Mouse (Mus musculus): ENCODE data around the gene Ajap1. TPM values are rescaled to one million over a fixed set of nuclear protein-coding genes. Genes with fewer than 3 reads are reported as not detected.

Ajap1 gene
- total and polyA plus RNA-seq, 3 experiments, result not detected

DNA sequence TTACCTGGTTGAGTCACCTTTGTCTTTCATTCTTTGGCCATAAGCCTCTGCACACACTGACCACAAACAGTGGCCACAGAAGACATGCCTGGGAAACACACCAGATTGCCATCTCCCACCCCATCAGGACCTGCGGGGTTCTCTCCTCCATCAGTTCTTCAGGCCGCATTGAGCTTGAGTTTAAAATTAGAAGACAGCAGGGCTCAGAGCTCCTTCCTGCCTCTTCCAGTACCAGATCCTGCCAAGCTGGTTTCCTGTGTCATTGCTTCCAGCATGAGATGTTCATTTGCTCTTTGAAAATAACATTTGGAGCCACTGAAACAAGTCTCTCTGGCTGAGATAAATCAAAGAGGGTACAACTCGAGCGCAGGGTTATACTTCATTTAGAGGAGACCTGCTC, 126.4 kb downstream of the Ajap1 start:
- DNase-seq (ENCODE audit: extremely low read depth), result no peak
- in situ Hi-C loops (cut with MboI; ENCODE audit: low pct_ligation_motif_present, low pct_unique_long_range_greater_than_20kb, low sequenced_read_pairs), result no loop called here
- H3K79me2 ChIP-seq (replicated peaks; ENCODE audit: control insufficient read depth, extremely low read depth, insufficient read depth, poor library complexity, severe bottlenecking), result no peaks in the 10 kb centered on the region
- no peak overlapping the region for H3K4me3 ChIP-seq (replicated peaks in 1 of 3; ENCODE audit: low read depth in 2 of 3, low read length in 2 of 3, poor library complexity in 1 of 3)
- H3K27me3 ChIP-seq (replicated peaks), result no peaks in the 10 kb centered on the region
- H3K9ac ChIP-seq (ENCODE audit: insufficient read depth, low read depth), result no peak overlapping the region
- no peak for TF ChIP-seq POLR2A (IDR thresholded peaks at IDR 0.05; ENCODE audit: low read depth, low read length)
- no peak for TF ChIP-seq MEF2A (IDR thresholded peaks at IDR 0.05; ENCODE audit: borderline replicate concordance, low read depth, low read length)
- no peak for TF ChIP-seq ZNF384 (IDR thresholded peaks at IDR 0.05; ENCODE audit: low read depth, low read length)
- TF ChIP-seq JUND (conservative IDR thresholded peaks at IDR 0.05; ENCODE audit: low read depth, low read length), result no peak
- no peak for TF ChIP-seq NELFE (IDR thresholded peaks at IDR 0.05; ENCODE audit: low read depth, low read length)
- no peak for TF ChIP-seq MXI1 (IDR thresholded peaks at IDR 0.05; ENCODE audit: low read depth, low read length)
- TF ChIP-seq PAX5 (IDR thresholded peaks at IDR 0.05; ENCODE audit: low read length), result no peak
- no peak for TF ChIP-seq SMC3 (IDR thresholded peaks at IDR 0.05; ENCODE audit: low read depth, low read length)
- no peak for TF ChIP-seq RAD21 (IDR thresholded peaks at IDR 0.05; ENCODE audit: low read depth, low read length)
- TF ChIP-seq CTCF (conservative IDR thresholded peaks at IDR 0.05 in 1 of 2, IDR thresholded peaks at IDR 0.05 in 1 of 2; ENCODE audit: low read depth in 2 of 2, low read length in 2 of 2), result no peak
- no peak for TF ChIP-seq POLR2AphosphoS2 (IDR thresholded peaks at IDR 0.05; ENCODE audit: low read depth, low read length)
- TF ChIP-seq ZC3H11A (IDR thresholded peaks at IDR 0.05; ENCODE audit: low read depth, low read length), result no peak
- no peak for TF ChIP-seq CHD2 (IDR thresholded peaks at IDR 0.05; ENCODE audit: low read length)
- H3K9me3 ChIP-seq (replicated peaks; ENCODE audit: low read length), result peaks cover 94% of the 10 kb centered on the region
- no peak overlapping the region for H3K4me2 ChIP-seq (ENCODE audit: insufficient read depth, low read depth, poor library complexity, severe bottlenecking)
- no peaks in the 10 kb centered on the region for H3K36me3 ChIP-seq (replicated peaks in 1 of 2; ENCODE audit: control insufficient read depth in 1 of 2, insufficient read depth in 1 of 2, low read length in 1 of 2)
- no peak overlapping the region for H3K27ac ChIP-seq (ENCODE audit: insufficient read depth, low read depth)
- dilution Hi-C loops (cut with MboI; ENCODE audit: extremely low pct_ligation_motif_present, extremely low pct_unique_long_range_greater_than_20kb, low sequenced_read_pairs), result no loop called here
- H3K4me1 ChIP-seq (ENCODE audit: control insufficient read depth in 1 of 2, insufficient read depth in 2 of 2), result no peaks in the 10 kb centered on the region

- Histone ChIP-seq H3K4me2 (ENCODE audit: insufficient read depth, low read depth, poor library complexity, severe bottlenecking) (no peak overlapping the region), H3K79me2 (replicated peaks; ENCODE audit: control insufficient read depth, extremely low read depth, insufficient read depth, poor library complexity, severe bottlenecking) (no peaks in the 10 kb centered on the region), H3K4me1 (ENCODE audit: control insufficient read depth in 1 of 2, insufficient read depth in 2 of 2) (no peaks in the 10 kb centered on the region), H3K4me3 (replicated peaks in 1 of 3; ENCODE audit: low read depth in 2 of 3, low read length in 2 of 3, poor library complexity in 1 of 3) (no peak overlapping the region), H3K36me3 (replicated peaks in 1 of 2; ENCODE audit: control insufficient read depth in 1 of 2, insufficient read depth in 1 of 2, low read length in 1 of 2) (no peaks in the 10 kb centered on the region), H3K27ac (ENCODE audit: insufficient read depth, low read depth) (no peak overlapping the region), H3K9me3 (replicated peaks; ENCODE audit: low read length) (peaks cover 79% of the 10 kb centered on the region), H3K9ac (ENCODE audit: insufficient read depth, low read depth) (no peak overlapping the region), H3K27me3 (replicated peaks) (no peaks in the 10 kb centered on the region)
- no peak for TF ChIP-seq CHD1 (IDR thresholded peaks at IDR 0.05; ENCODE audit: low read depth, low read length)
- no peak for TF ChIP-seq SMC3 (IDR thresholded peaks at IDR 0.05; ENCODE audit: low read depth, low read length)
- no peak for TF ChIP-seq SIN3A (IDR thresholded peaks at IDR 0.05; ENCODE audit: low read length)
- TF ChIP-seq ETS1 (conservative IDR thresholded peaks at IDR 0.05; ENCODE audit: low read depth, low read length), result no peak
- no peak for TF ChIP-seq ELF1 (IDR thresholded peaks at IDR 0.05; ENCODE audit: low read depth, low read length)
- no peak for TF ChIP-seq MAX (IDR thresholded peaks at IDR 0.05; ENCODE audit: low read length)
- no peak for TF ChIP-seq MXI1 (IDR thresholded peaks at IDR 0.05; ENCODE audit: low read depth, low read length)
- no peak for DNase-seq (ENCODE audit: extremely low read depth)
- in situ Hi-C loops (cut with MboI; ENCODE audit: low pct_ligation_motif_present, low pct_unique_long_range_greater_than_20kb, low sequenced_read_pairs) (no loop called here), dilution Hi-C loops (cut with MboI; ENCODE audit: extremely low pct_ligation_motif_present, extremely low pct_unique_long_range_greater_than_20kb, low sequenced_read_pairs) (no loop called here)
Observed at GRCm38 (mm10) chr4:153344999-153345398, 137.6 kb downstream of the Ajap1 start.
